Mouse (Mus musculus) olfactory bulb, adult 2 months (tissue): ENCODE data around the gene Ttll11.

Experiments
- CTCF ChIP-seq: fragments of 200-500 bp; IDR thresholded peaks from 2 replicates; pipeline ENCODE4 v1.5.1; 2012; ENCODE audit warnings: low read depth, mild to moderate bottlenecking, low read length, moderate library complexity; ENCODE audit not compliant: insufficient read depth
- POLR2A ChIP-seq: fragments of 200-500 bp; IDR thresholded peaks from 2 replicates; pipeline ENCODE4 v1.6.1; 2012; ENCODE audit warnings: mild to moderate bottlenecking, low read depth, low read length, moderate library complexity; ENCODE audit not compliant: insufficient read depth

- TF ChIP-seq CTCF (no peak), POLR2A (no peak)
These were observed 118.5 kb downstream of the Ttll11 start for GRCm38 (mm10) chr2:35861185-35861584.
